Comparison of ENCODE assay signal across 17 mouse cellular contexts in genomic region chr14:11501744-11502143, GRCm38 (mm10). TPM values are rescaled to one million over a fixed set of nuclear protein-coding genes. Genes with fewer than 3 reads are reported as not detected.
"Had no signal": no experiment of that assay in that cellular context is flagged by ENCODE, and none has a peak within 500 bp of the region (broad histone marks: within the 10 kb centered on the region; RNA-seq: fewer than 3 reads in every experiment).

No protein-coding gene starts in this region.

- H3K27ac ChIP-seq: midbrain, embryonic 10.5 days; midbrain, embryonic 12.5 days had no signal

- H3K9ac ChIP-seq: lung, embryonic 14.5 days; midbrain, embryonic 12.5 days had no signal

- DNase-seq: lung, adult 18-20 months; lung, embryonic 14.5 days; lung, postnatal 10 days; lung, postnatal 4 days; midbrain, embryonic 14.5 days; retina, postnatal 1 day; right cerebral cortex, adult 18-20 months; right cerebral cortex, postnatal 25 days; right cerebral cortex, postnatal 4 days; spleen, adult 18-20 months; thymus, adult 18-20 months; thymus, postnatal 14 days; thymus, postnatal 36 days had no signal

- H3K4me2 ChIP-seq: lung, embryonic 14.5 days; midbrain, embryonic 12.5 days had no signal

- ATAC-seq: midbrain, embryonic 16.5 days had no signal

- H3K9me3 ChIP-seq: midbrain, embryonic 10.5 days; midbrain, embryonic 12.5 days had no signal

- H3K4me1 ChIP-seq: midbrain, embryonic 12.5 days had no signal

- H3K36me3 ChIP-seq: midbrain, embryonic 10.5 days; midbrain, embryonic 12.5 days had no signal

- H3K27me3 ChIP-seq: midbrain, embryonic 12.5 days had no signal

- H3K4me3 ChIP-seq: midbrain, embryonic 10.5 days; midbrain, embryonic 12.5 days had no signal

RNA-seq across cellular contexts. Expression of gene Ptprg, which starts 51.6 kb away (rescaled TPM):
- total RNA-seq: megakaryocyte-erythroid progenitor cell, adult 5-6 weeks had no signal
